Mouse (Mus musculus) G1E-ER4 (cell line): ENCODE data around the gene Slc4a1. TPM values are rescaled to one million over a fixed set of nuclear protein-coding genes. Genes with fewer than 3 reads are reported as not detected.

Experiments used
- GATA1 ChIP-seq: IDR thresholded peaks from one replicate; pipeline ENCODE4 v1.8.0; 2012; ENCODE audit warnings: low read length, inconsistent platforms
- polyA plus RNA-seq: library from polyadenylated mRNA; stranded (reverse); fragments of >175 nt; gene quantifications from 2 replicates; pipeline ENCODE4 v1.2.3, GENCODE M21; 2012

Slc4a1 gene
- polyA plus RNA-seq, 1 experiment = 7.0 TPM

GRCm38 (mm10) chr11:102349189-102349954 is 16.6 kb downstream of the Slc4a1 start:
- no peak for TF ChIP-seq GATA1

- TF ChIP-seq GATA1 = no peak
Measured at GRCm38 (mm10) chr11:102348771-102349170, 17.2 kb downstream of the Slc4a1 start.

- TF ChIP-seq GATA1 = no peak
Measured at GRCm38 (mm10) chr11:102348101-102348585, 17.9 kb downstream of the Slc4a1 start.

- TF ChIP-seq GATA1 = no peak
Measured at GRCm38 (mm10) chr11:102347683-102348082, 18.3 kb downstream of the Slc4a1 start.

- TF ChIP-seq GATA1 = no peak
Measured at GRCm38 (mm10) chr11:102346926-102347325, 19.1 kb downstream of the Slc4a1 start.

GRCm38 (mm10) chr11:102344458-102344857 is 21.5 kb downstream of the Slc4a1 start:
- TF ChIP-seq GATA1 = no peak

GRCm38 (mm10) chr11:102342742-102343141 is 23.3 kb downstream of the Slc4a1 start:
- TF ChIP-seq GATA1 = no peak

- TF ChIP-seq GATA1 = no peak
Measured at GRCm38 (mm10) chr11:102341101-102341500, 24.9 kb downstream of the Slc4a1 start.

- no peak for TF ChIP-seq GATA1
Measured at GRCm38 (mm10) chr11:102339624-102340023, 26.4 kb downstream of the Slc4a1 start.

GRCm38 (mm10) chr11:102339195-102339594 is 26.8 kb downstream of the Slc4a1 start:
- TF ChIP-seq GATA1 = no peak

- no peak for TF ChIP-seq GATA1
Measured at GRCm38 (mm10) chr11:102338561-102338960, 27.4 kb downstream of the Slc4a1 start.

GRCm38 (mm10) chr11:102337921-102338320 is 28.1 kb downstream of the Slc4a1 start:
- no peak for TF ChIP-seq GATA1

- TF ChIP-seq GATA1 = no peak
Measured at GRCm38 (mm10) chr11:102336191-102336590, 29.8 kb downstream of the Slc4a1 start.

- no peak for TF ChIP-seq GATA1
Measured at GRCm38 (mm10) chr11:102334973-102335700, 30.9 kb downstream of the Slc4a1 start.

- TF ChIP-seq GATA1 = no peak
Measured at GRCm38 (mm10) chr11:102334010-102334409, 32.0 kb downstream of the Slc4a1 start.

GRCm38 (mm10) chr11:102333061-102333460 is 32.9 kb downstream of the Slc4a1 start:
- TF ChIP-seq GATA1 = no peak

- no peak for TF ChIP-seq GATA1
Measured at GRCm38 (mm10) chr11:102331806-102332205, 34.2 kb downstream of the Slc4a1 start.
